Mouse (Mus musculus): ENCODE results near the gene BC030499.

Gene BC030499

GRCm38 (mm10) chr11:78344890-78345715 is 54.5 kb downstream of the BC030499 start:
- no peak for DNase-seq (ENCODE audit: low read depth in 1 of 2, low spot score in 2 of 2)

- DNase-seq (ENCODE audit: low read depth in 1 of 2, low spot score in 2 of 2), result peak; percentile 45 to 59
Observed at GRCm38 (mm10) chr11:78345801-78346200, 55.2 kb downstream of the BC030499 start.
